8 mouse cellular contexts compared by ENCODE assay signal in genomic region chr2:32084872-32085199, GRCm38 (mm10). TPM values are rescaled to one million over a fixed set of nuclear protein-coding genes. Genes with fewer than 3 reads are reported as not detected.
DNase-seq lines count a peak whose midpoint lies in the region; ATAC-seq and TF ChIP-seq lines count a peak whose summit lies in the region.

No protein-coding gene starts in this region.

- ATAC-seq in kidney, embryonic 15.5 days (replicated peaks; ENCODE audit: low FRiP score) = no peak
- no peak for ATAC-seq in embryonic facial prominence, embryonic 15.5 days (ENCODE audit: insufficient number of reproducible peaks, low FRiP score, low TSS enrichment, low read depth)
- ATAC-seq in intestine, embryonic 16.5 days = no peak
- no peak for ATAC-seq in neural tube, embryonic 12.5 days (ENCODE audit: low FRiP score, low read depth)
- no peak for ATAC-seq in monocyte, adult 5-6 weeks (replicated peaks; ENCODE audit: insufficient number of reproducible peaks, low FRiP score, low TSS enrichment, poor library complexity, severe bottlenecking)

- H3K4me3 ChIP-seq in kidney, embryonic 15.5 days (replicated peaks) = peak overlapping the region; percentile 69
- H3K4me3 ChIP-seq in embryonic facial prominence, embryonic 15.5 days (replicated peaks) = peak overlapping the region; percentile 67
- peak overlapping the region; percentile 68 for H3K4me3 ChIP-seq in intestine, embryonic 16.5 days (ENCODE audit: low read length)
- H3K4me3 ChIP-seq in neural tube, embryonic 12.5 days = peak overlapping the region; percentile 62
- no peak overlapping the region for H3K4me3 ChIP-seq in thymus, adult 2 months (ENCODE audit: control insufficient read depth, insufficient read depth, low read length)

- H3K36me3 ChIP-seq in kidney, embryonic 15.5 days = no peaks in the 10 kb centered on the region
- no peaks in the 10 kb centered on the region for H3K36me3 ChIP-seq in embryonic facial prominence, embryonic 15.5 days
- no peaks in the 10 kb centered on the region for H3K36me3 ChIP-seq in intestine, embryonic 16.5 days (ENCODE audit: control insufficient read depth, insufficient read depth, low read length)
- H3K36me3 ChIP-seq in neural tube, embryonic 12.5 days = no peaks in the 10 kb centered on the region
- peaks cover 8% of the 10 kb centered on the region for H3K36me3 ChIP-seq in thymus, adult 2 months (ENCODE audit: control insufficient read depth, insufficient read depth, low read length)

- no peak for DNase-seq in kidney, postnatal 25 days
- no peak for DNase-seq in thymus, adult 2 months
- DNase-seq in left cerebral cortex, postnatal 25 days (ENCODE audit: low spot score in 2 of 2) = no peak

- intact Hi-C loops in left cerebral cortex, postnatal 25 days (cut with DNase I) = loop anchor here (5.0 kb wide), 1 partner anchor 47 kb away; no protein-coding TSS in a partner anchor

- H3K4me2 ChIP-seq in kidney, embryonic 15.5 days = peak overlapping the region; percentile 98
- peak overlapping the region; percentile 100 for H3K4me2 ChIP-seq in embryonic facial prominence, embryonic 15.5 days (replicated peaks)
- H3K4me2 ChIP-seq in intestine, embryonic 16.5 days (ENCODE audit: low read depth, low read length) = peak overlapping the region; percentile 97
- peak overlapping the region; percentile 91 for H3K4me2 ChIP-seq in neural tube, embryonic 12.5 days (replicated peaks)

- WGBS in kidney, embryonic 15.5 days = 21% methylated on average over 2 of the region's 2 CpGs
- 17% methylated on average over 2 of the region's 2 CpGs for WGBS in embryonic facial prominence, embryonic 15.5 days
- 29% methylated on average over 2 of the region's 2 CpGs for WGBS in intestine, embryonic 16.5 days
- 26% methylated on average over 2 of the region's 2 CpGs for WGBS in neural tube, embryonic 12.5 days
- 35% methylated on average over 2 of the region's 2 CpGs for WGBS in thymus, adult 2 months

- no peaks in the 10 kb centered on the region for H3K9me3 ChIP-seq in kidney, embryonic 15.5 days (replicated peaks)
- no peaks in the 10 kb centered on the region for H3K9me3 ChIP-seq in embryonic facial prominence, embryonic 15.5 days (replicated peaks)
- no peaks in the 10 kb centered on the region for H3K9me3 ChIP-seq in intestine, embryonic 16.5 days (ENCODE audit: control insufficient read depth, low read length)
- H3K9me3 ChIP-seq in neural tube, embryonic 12.5 days = no peaks in the 10 kb centered on the region

- no peak for TF ChIP-seq POLR2A in thymus, adult 2 months (IDR thresholded peaks at IDR 0.05; ENCODE audit: control insufficient read depth, extremely low read depth, insufficient read depth, low read length, poor library complexity)

- no peak overlapping the region for H3K9ac ChIP-seq in kidney, embryonic 15.5 days
- no peak overlapping the region for H3K9ac ChIP-seq in embryonic facial prominence, embryonic 15.5 days
- peak overlapping the region; percentile 71; the same call in 1 of the 2 replicates for H3K9ac ChIP-seq in intestine, embryonic 16.5 days (ENCODE audit: low read depth, low read length)
- H3K9ac ChIP-seq in neural tube, embryonic 12.5 days = no peak overlapping the region

- H3K4me1 ChIP-seq in kidney, embryonic 15.5 days = peaks cover 32% of the 10 kb centered on the region
- H3K4me1 ChIP-seq in embryonic facial prominence, embryonic 15.5 days = peaks cover 28% of the 10 kb centered on the region
- peaks cover 7% of the 10 kb centered on the region; the same call in 1 of the 2 replicates for H3K4me1 ChIP-seq in intestine, embryonic 16.5 days (ENCODE audit: control insufficient read depth, insufficient read depth, low read length)
- H3K4me1 ChIP-seq in neural tube, embryonic 12.5 days = peaks cover 31% of the 10 kb centered on the region
- peaks cover 11% of the 10 kb centered on the region for H3K4me1 ChIP-seq in thymus, adult 2 months (replicated peaks; ENCODE audit: control insufficient read depth, insufficient read depth, low read length)

- no peak for TF ChIP-seq CTCF in thymus, adult 2 months (IDR thresholded peaks at IDR 0.05; ENCODE audit: borderline replicate concordance, control insufficient read depth, extremely low read depth, insufficient read depth, low read length, poor library complexity)

- no peak overlapping the region for H3K27ac ChIP-seq in kidney, embryonic 15.5 days
- H3K27ac ChIP-seq in embryonic facial prominence, embryonic 15.5 days (replicated peaks) = no peak overlapping the region
- no peak overlapping the region for H3K27ac ChIP-seq in intestine, embryonic 16.5 days (ENCODE audit: low read length)
- H3K27ac ChIP-seq in neural tube, embryonic 12.5 days = no peak overlapping the region
- no peak overlapping the region for H3K27ac ChIP-seq in thymus, adult 2 months (ENCODE audit: control insufficient read depth, insufficient read depth, low read length)

- peaks cover 91% of the 10 kb centered on the region for H3K27me3 ChIP-seq in kidney, embryonic 15.5 days
- peaks cover 75% of the 10 kb centered on the region for H3K27me3 ChIP-seq in embryonic facial prominence, embryonic 15.5 days
- peaks cover 28% of the 10 kb centered on the region for H3K27me3 ChIP-seq in intestine, embryonic 16.5 days (replicated peaks; ENCODE audit: control insufficient read depth, insufficient read depth, low read length)
- peaks cover 81% of the 10 kb centered on the region for H3K27me3 ChIP-seq in neural tube, embryonic 12.5 days (replicated peaks)
- H3K27me3 ChIP-seq in thymus, adult 2 months (ENCODE audit: control insufficient read depth, insufficient read depth, low read length) = no peaks in the 10 kb centered on the region

RNA-seq across cellular contexts. Expression of gene Fam78a, which starts 0.2 kb away (rescaled TPM):
- 1.6 and 2.3 TPM in 2 replicates for polyA plus RNA-seq in kidney, embryonic 15.5 days (2015; fragmentation: Nextera tagmentation; extraction: Ambion mirVana)
- polyA plus RNA-seq in embryonic facial prominence, embryonic 15.5 days (2015; fragmentation: Nextera tagmentation; extraction: Ambion mirVana) = 3.9 and 6.0 TPM in 2 replicates
- polyA plus RNA-seq in intestine, embryonic 16.5 days (2015; fragmentation: Nextera tagmentation; extraction: Ambion mirVana) = 2.1 and 2.2 TPM in 2 replicates
- polyA plus RNA-seq in neural tube, embryonic 12.5 days (2016; fragmentation: Nextera tagmentation; extraction: Ambion mirVana) = 2.2 and 2.9 TPM in 2 replicates
- 189 and 210 TPM in 2 replicates for polyA plus RNA-seq in thymus, adult 2 months (2012; rRNA removed)
- 1 to 10 TPM; 4.2 to 6.6 TPM for total RNA-seq in left cerebral cortex, postnatal 25 days (2021)
- total RNA-seq in monocyte, adult 5-6 weeks (2017) = 9.3 to 23.1 TPM (median 14.2 TPM) in 3 replicates

RNA-seq across cellular contexts. Expression of gene Plpp7, which starts 10.5 kb away (rescaled TPM):
- polyA plus RNA-seq in kidney, embryonic 15.5 days (2015; fragmentation: Nextera tagmentation; extraction: Ambion mirVana) = 4.4 and 7.1 TPM in 2 replicates
- polyA plus RNA-seq in embryonic facial prominence, embryonic 15.5 days (2015; fragmentation: Nextera tagmentation; extraction: Ambion mirVana) = 9.4 and 10.0 TPM in 2 replicates
- 4.0 and 5.0 TPM in 2 replicates for polyA plus RNA-seq in intestine, embryonic 16.5 days (2015; fragmentation: Nextera tagmentation; extraction: Ambion mirVana)
- 13.7 and 14.9 TPM in 2 replicates for polyA plus RNA-seq in neural tube, embryonic 12.5 days (2016; fragmentation: Nextera tagmentation; extraction: Ambion mirVana)
- polyA plus RNA-seq in thymus, adult 2 months (2012; rRNA removed) = 2.9 and 7.7 TPM in 2 replicates
- 10 to 100 TPM; 27.6 to 28.0 TPM for total RNA-seq in left cerebral cortex, postnatal 25 days (2021)
- total RNA-seq in monocyte, adult 5-6 weeks (2017) = 1.2 TPM in 1 of 3 replicates, not detected in the others

Comparison
In these comparisons a context has a peak if more than half of its experiments do, and no peak if none do; other contexts are left out.
1. RNA of gene Fam78a, which starts 0.2 kb away (polyA plus RNA-seq): 189 to 210 TPM in thymus, adult 2 months; 3.9 to 6.0 TPM in embryonic facial prominence, embryonic 15.5 days, 2.2 to 2.9 TPM in neural tube, embryonic 12.5 days, 2.1 to 2.2 TPM in intestine, embryonic 16.5 days and 1.6 to 2.3 TPM in kidney, embryonic 15.5 days; every median in the first group is over 10 times any median in the second.
2. Peak in every context shown above with its lines, with median percentiles within 50 percentile points of each other: H3K4me2 ChIP-seq.